Mouse (Mus musculus) limb, embryonic 11.5 days (tissue): Measurements from ENCODE around the gene Bdh1. TPM values are rescaled to one million over a fixed set of nuclear protein-coding genes. Genes with fewer than 3 reads are reported as not detected.

Experiments
- ATAC-seq: fragments of 200-750 bp; cut with Nextera tagmentation; 2 replicates; pipeline ENCODE4 v1.8.0; 2017; ENCODE audit warnings: low read depth; ENCODE audit not compliant: insufficient number of reproducible peaks, low FRiP score, low TSS enrichment
- DNase-seq: peaks from one replicate; pipeline ENCODE4 v3.0.0-alpha.2; 2015; ENCODE audit warnings: low spot score
- H3K27ac ChIP-seq: fragments of 300-500 bp; sonication (generic); replicated peaks from 2 replicates; pipeline ENCODE4 v1.5.1; 2014; ENCODE audit warnings: low read depth, mild to moderate bottlenecking, low read length
- H3K27me3 ChIP-seq: fragments of 300-500 bp; sonication (generic); 2 replicates; pipeline ENCODE4 v1.6.1; 2014; ENCODE audit warnings: mild to moderate bottlenecking, low read length, mixed read lengths; ENCODE audit not compliant: control insufficient read depth, insufficient read depth
- H3K36me3 ChIP-seq: fragments of 300-500 bp; sonication (generic); 2 replicates; pipeline ENCODE4 v1.6.1; 2014; ENCODE audit warnings: mild to moderate bottlenecking, low read length, moderate library complexity, mixed read lengths; ENCODE audit not compliant: control insufficient read depth, insufficient read depth
- H3K4me1 ChIP-seq: fragments of 300-500 bp; sonication (generic); 2 replicates; pipeline ENCODE4 v1.6.1; 2014; ENCODE audit warnings: low read length, mixed read lengths; ENCODE audit not compliant: control insufficient read depth, insufficient read depth
- H3K4me2 ChIP-seq: fragments of 300-500 bp; sonication (generic); 2 replicates; pipeline ENCODE4 v1.6.1; 2014; ENCODE audit warnings: low read depth, mild to moderate bottlenecking, moderate library complexity; ENCODE audit not compliant: severe bottlenecking
- H3K4me3 ChIP-seq: fragments of 300-500 bp; sonication (generic); 2 replicates; pipeline ENCODE4 v1.5.1; 2014; ENCODE audit warnings: low read depth, low read length
- H3K9ac ChIP-seq: fragments of 300-500 bp; sonication (generic); 2 replicates; pipeline ENCODE4 v1.6.1; 2014; ENCODE audit warnings: mild to moderate bottlenecking, low read length
- H3K9me3 ChIP-seq: fragments of 300-500 bp; sonication (generic); 2 replicates; pipeline ENCODE4 v1.6.1; 2016; ENCODE audit warnings: low read length; ENCODE audit not compliant: control insufficient read depth
- WGBS: fragments of 180-500 bp; shearing (Covaris S2); extraction: QIAGEN DNeasy Blood & Tissue Kit; methylation state at CpG from one replicate; pipeline ENCODE4 v1.1.7; 2014; 5-methylcytosine and 5-hydroxymethylcytosine counted together
- polyA plus RNA-seq: library from polyadenylated mRNA; unstranded; fragments of >200 nt; fragmentation: Nextera tagmentation; extraction: Ambion mirVana; gene quantifications from 2 replicates; pipeline ENCODE4 v1.2.1, GENCODE M21; 2014

The Bdh1 gene
- polyA plus RNA-seq, 1 experiment from 2014 or later = 14.9 TPM

- no peak overlapping the region for H3K9ac ChIP-seq
- H3K36me3 ChIP-seq = no peaks in the 10 kb centered on the region
- no peak overlapping the region for H3K4me2 ChIP-seq
- no peaks in the 10 kb centered on the region for H3K4me1 ChIP-seq
- DNase-seq (no peak), ATAC-seq (no peak)
- H3K4me3 ChIP-seq = no peak overlapping the region
- 0 out of 2 replicates have a peak, but pooled peaks cover 2% of the 10 kb centered on the region for H3K27me3 ChIP-seq
- WGBS = 82% methylated on average over 12 of the region's 12 CpGs
- no peaks in the 10 kb centered on the region for H3K9me3 ChIP-seq
- H3K27ac ChIP-seq = no peak overlapping the region
These were observed 11.5 kb downstream of the Bdh1 start for GRCm38 (mm10) chr16:31433466-31434110.

- ATAC-seq (no peak), DNase-seq (no peak)
- no peaks in the 10 kb centered on the region for H3K27me3 ChIP-seq
- H3K4me1 ChIP-seq = no peaks in the 10 kb centered on the region
- no peak overlapping the region for H3K9ac ChIP-seq
- no peak overlapping the region for H3K4me3 ChIP-seq
- no peaks in the 10 kb centered on the region for H3K9me3 ChIP-seq
- no peaks in the 10 kb centered on the region for H3K36me3 ChIP-seq
- no peak overlapping the region for H3K27ac ChIP-seq
- H3K4me2 ChIP-seq = no peak overlapping the region
- 92% methylated on average over 4 of the region's 4 CpGs for WGBS
These were observed 13.1 kb downstream of the Bdh1 start for GRCm38 (mm10) chr16:31435146-31435545.

- H3K36me3 ChIP-seq = no peaks in the 10 kb centered on the region
- H3K4me2 ChIP-seq = no peak overlapping the region
- H3K27me3 ChIP-seq = no peaks in the 10 kb centered on the region
- no peaks in the 10 kb centered on the region for H3K4me1 ChIP-seq
- no peak overlapping the region for H3K9ac ChIP-seq
- DNase-seq (peak; percentile 31), ATAC-seq (no peak)
- WGBS = 40% methylated on average over 9 of the region's 9 CpGs
- no peak overlapping the region for H3K4me3 ChIP-seq
- no peaks in the 10 kb centered on the region for H3K9me3 ChIP-seq
- no peak overlapping the region for H3K27ac ChIP-seq
These were observed 14.0 kb downstream of the Bdh1 start for GRCm38 (mm10) chr16:31436085-31436484.

- Histone ChIP-seq H3K36me3 (no peaks in the 10 kb centered on the region), H3K27me3 (no peaks in the 10 kb centered on the region), H3K9me3 (no peaks in the 10 kb centered on the region), H3K4me1 (no peaks in the 10 kb centered on the region), H3K9ac (no peak overlapping the region), H3K4me2 (no peak overlapping the region), H3K4me3 (no peak overlapping the region), H3K27ac (no peak overlapping the region)
- no peak for DNase-seq
- 83% methylated on average over 11 of the region's 11 CpGs for whole genome bisulfite sequencing
- no peak for ATAC-seq
These were observed 15.3 kb downstream of the Bdh1 start for GRCm38 (mm10) chr16:31437358-31437757.

GRCm38 (mm10) chr16:31439529-31439928 lies 17.4 kb downstream of the Bdh1 start:
- Histone ChIP-seq H3K4me3 (no peak overlapping the region), H3K27me3 (no peaks in the 10 kb centered on the region), H3K4me1 (no peaks in the 10 kb centered on the region), H3K36me3 (no peaks in the 10 kb centered on the region), H3K27ac (no peak overlapping the region), H3K9ac (no peak overlapping the region), H3K9me3 (no peaks in the 10 kb centered on the region), H3K4me2 (no peak overlapping the region)
- ATAC-seq (no peak), DNase-seq (no peak)
- 94% methylated on average over 5 of the region's 5 CpGs for WGBS

- H3K4me2 ChIP-seq = no peak overlapping the region
- ATAC-seq = no peak
- no peaks in the 10 kb centered on the region for H3K4me1 ChIP-seq
- no peaks in the 10 kb centered on the region for H3K27me3 ChIP-seq
- WGBS = 91% methylated on average over 1 of the region's 1 CpGs
- H3K4me3 ChIP-seq = no peak overlapping the region
- no peak overlapping the region for H3K9ac ChIP-seq
- no peak overlapping the region for H3K27ac ChIP-seq
- no peaks in the 10 kb centered on the region for H3K36me3 ChIP-seq
- DNase-seq = no peak
- no peaks in the 10 kb centered on the region for H3K9me3 ChIP-seq
These were observed 18.0 kb downstream of the Bdh1 start for GRCm38 (mm10) chr16:31440046-31440445.

- no peak overlapping the region for H3K9ac ChIP-seq
- ATAC-seq (no peak), DNase-seq (no peak)
- no peaks in the 10 kb centered on the region; the same call in 1 of the 2 replicates for H3K36me3 ChIP-seq
- H3K9me3 ChIP-seq = no peaks in the 10 kb centered on the region
- no peak overlapping the region for H3K27ac ChIP-seq
- H3K4me2 ChIP-seq = no peak overlapping the region
- WGBS = 90% methylated on average over 6 of the region's 6 CpGs
- H3K4me1 ChIP-seq = no peaks in the 10 kb centered on the region
- H3K4me3 ChIP-seq = no peak overlapping the region
- no peaks in the 10 kb centered on the region for H3K27me3 ChIP-seq
These were observed 22.4 kb downstream of the Bdh1 start for GRCm38 (mm10) chr16:31444521-31444920.

- Histone ChIP-seq H3K27me3 (no peaks in the 10 kb centered on the region), H3K4me1 (no peaks in the 10 kb centered on the region), H3K4me2 (no peak overlapping the region), H3K9me3 (no peaks in the 10 kb centered on the region), H3K36me3 (no peaks in the 10 kb centered on the region; the same call in 1 of the 2 replicates), H3K4me3 (no peak overlapping the region), H3K27ac (no peak overlapping the region), H3K9ac (no peak overlapping the region)
- ATAC-seq (no peak), DNase-seq (no peak)
- 73% methylated on average over 15 of the region's 15 CpGs for WGBS
These were observed 24.2 kb downstream of the Bdh1 start for GRCm38 (mm10) chr16:31446067-31446853.
